In genomic region chr2:73566989-73567605, GRCm38 (mm10) we compare ENCODE assay signal across 7 mouse cellular contexts. TPM values are rescaled to one million over a fixed set of nuclear protein-coding genes. Genes with fewer than 3 reads are reported as not detected.
DNase-seq lines count a peak whose midpoint lies in the region; ATAC-seq and TF ChIP-seq lines count a peak whose summit lies in the region.

No protein-coding gene starts in this region.

- ATAC-seq in liver, embryonic 16.5 days (ENCODE audit: low read depth) = no peak
- ATAC-seq in neural tube, embryonic 15.5 days (ENCODE audit: low FRiP score) = peak; percentile 33; the same call in 1 of the 2 replicates

- TF ChIP-seq EP300 in heart, adult 2 months (IDR thresholded peaks at IDR 0.05; ENCODE audit: insufficient read depth, low read depth, low read length) = peak; percentile 53; the same call in 1 of the 2 replicates

- TF ChIP-seq POLR2A in heart, adult 2 months (IDR thresholded peaks at IDR 0.05; ENCODE audit: insufficient read depth, low read depth, low read length) = no peak
- TF ChIP-seq POLR2A in kidney, adult 2 months (IDR thresholded peaks at IDR 0.05; ENCODE audit: low read depth, low read length) = no peak

- intact Hi-C loops in heart, adult 2 months (cut with DNase I) = no loop called here

- no peaks in the 10 kb centered on the region for H3K9me3 ChIP-seq in liver, embryonic 16.5 days (replicated peaks; ENCODE audit: control insufficient read depth, low read length)
- no peaks in the 10 kb centered on the region for H3K9me3 ChIP-seq in neural tube, embryonic 15.5 days (replicated peaks)

- DNase-seq in B cell, adult 2 months = peak; percentile 70 to 74
- peak; percentile 73 for DNase-seq in ES-CJ7 (ENCODE audit: low read depth, low spot score)
- peak; percentile 36 to 61 for DNase-seq in cerebellum, postnatal 36 days
- peak in 1 of 2 experiments; percentile 51 for DNase-seq in heart, adult 2 months
- peak; percentile 81 for DNase-seq in kidney, adult 2 months

- H3K4me2 ChIP-seq in liver, embryonic 16.5 days (ENCODE audit: low read depth, low read length) = peak overlapping the region; percentile 38; the same call in 1 of the 2 replicates
- H3K4me2 ChIP-seq in neural tube, embryonic 15.5 days = peak overlapping the region; percentile 46

- no peak; the same call in none of the 2 replicates for TF ChIP-seq CTCF in heart, adult 2 months (IDR thresholded peaks at IDR 0.05)
- peak; percentile 87 for TF ChIP-seq CTCF in kidney, adult 2 months (conservative IDR thresholded peaks at IDR 0.05; ENCODE audit: insufficient read depth, insufficient read length, low read depth, low read length)

- H3K79me2 ChIP-seq in heart, adult 2 months (replicated peaks; ENCODE audit: control insufficient read depth, insufficient read depth, low read length) = no peaks in the 10 kb centered on the region

- H3K9ac ChIP-seq in heart, adult 2 months (ENCODE audit: low read depth, low read length) = no peak overlapping the region
- no peak overlapping the region for H3K9ac ChIP-seq in liver, embryonic 16.5 days (ENCODE audit: low read depth, low read length)
- H3K9ac ChIP-seq in neural tube, embryonic 15.5 days (replicated peaks) = no peak overlapping the region

- no peaks in the 10 kb centered on the region for H3K36me3 ChIP-seq in heart, adult 2 months (ENCODE audit: control insufficient read depth, insufficient read depth, low read length)
- H3K36me3 ChIP-seq in kidney, adult 2 months (ENCODE audit: control insufficient read depth, insufficient read depth, low read length) = no peaks in the 10 kb centered on the region
- H3K36me3 ChIP-seq in liver, embryonic 16.5 days (ENCODE audit: control insufficient read depth, insufficient read depth) = no peaks in the 10 kb centered on the region
- H3K36me3 ChIP-seq in neural tube, embryonic 15.5 days = no peaks in the 10 kb centered on the region

- no peaks in the 10 kb centered on the region for H3K4me1 ChIP-seq in heart, adult 2 months (ENCODE audit: control insufficient read depth, insufficient read depth, low read length)
- H3K4me1 ChIP-seq in kidney, adult 2 months (ENCODE audit: control insufficient read depth, insufficient read depth, low read length) = no peaks in the 10 kb centered on the region
- no peaks in the 10 kb centered on the region for H3K4me1 ChIP-seq in liver, embryonic 16.5 days (ENCODE audit: control insufficient read depth, low read depth, low read length)
- peaks cover 5% of the 10 kb centered on the region; the same call in 1 of the 2 replicates for H3K4me1 ChIP-seq in neural tube, embryonic 15.5 days

- peak overlapping the region; percentile 42 for H3K4me3 ChIP-seq in heart, adult 2 months
- no peak overlapping the region for H3K4me3 ChIP-seq in kidney, adult 2 months (ENCODE audit: insufficient read depth, low read depth, low read length)
- H3K4me3 ChIP-seq in liver, embryonic 16.5 days (ENCODE audit: low read depth, low read length) = 0 out of 2 replicates have a peak overlapping the region, but pooled peaks have one; percentile 25
- H3K4me3 ChIP-seq in neural tube, embryonic 15.5 days (replicated peaks) = 0 out of 2 replicates have a peak overlapping the region, but pooled peaks have one; percentile 6

- H3K27me3 ChIP-seq in heart, adult 2 months (ENCODE audit: control insufficient read depth, insufficient read depth, low read length) = no peaks in the 10 kb centered on the region
- H3K27me3 ChIP-seq in kidney, adult 2 months (replicated peaks; ENCODE audit: control insufficient read depth, insufficient read depth, low read length) = no peaks in the 10 kb centered on the region
- H3K27me3 ChIP-seq in liver, embryonic 16.5 days (ENCODE audit: control insufficient read depth, insufficient read depth, low read depth, low read length) = no peaks in the 10 kb centered on the region
- 0 out of 2 replicates have a peak, but pooled peaks cover 2% of the 10 kb centered on the region for H3K27me3 ChIP-seq in neural tube, embryonic 15.5 days (replicated peaks)

- whole genome bisulfite sequencing in heart, adult 2 months = 14% methylated on average over 8 of the region's 8 CpGs
- WGBS in kidney, adult 2 months = 15% methylated on average over 8 of the region's 8 CpGs
- WGBS in liver, embryonic 16.5 days (ENCODE audit: insufficient replicate concordance) = 13% methylated on average over 8 of the region's 8 CpGs
- 27% methylated on average over 8 of the region's 8 CpGs for WGBS in neural tube, embryonic 15.5 days

- H3K27ac ChIP-seq in heart, adult 2 months = no peak overlapping the region
- H3K27ac ChIP-seq in kidney, adult 2 months (ENCODE audit: insufficient read depth, low read depth, low read length) = no peak overlapping the region
- H3K27ac ChIP-seq in liver, embryonic 16.5 days (ENCODE audit: low read length) = no peak overlapping the region
- H3K27ac ChIP-seq in neural tube, embryonic 15.5 days (replicated peaks) = no peak overlapping the region

RNA-seq across cellular contexts. Expression of gene Chrna1, which starts 13.0 kb away (rescaled TPM):
- not detected for total RNA-seq in heart, adult 2 months (2021)
- polyA plus RNA-seq in heart, adult 2 months (2012; rRNA removed) = 0.04 TPM in 1 of 2 replicates, not detected in the other
- not detected in 2 replicates for polyA plus RNA-seq in kidney, adult 2 months (2012; rRNA removed)
- 0.20 and 0.26 TPM in 2 replicates for polyA plus RNA-seq in liver, embryonic 16.5 days (2015; fragmentation: Nextera tagmentation; extraction: Ambion mirVana)
- 0.73 and 0.78 TPM in 2 replicates for polyA plus RNA-seq in neural tube, embryonic 15.5 days (2015; fragmentation: Nextera tagmentation; extraction: Ambion mirVana)

RNA-seq across cellular contexts. Expression of gene Wipf1, which starts 37.6 kb away (rescaled TPM):
- total RNA-seq in heart, adult 2 months (2021) = 10 to 100 TPM; 12.9 to 17.0 TPM
- polyA plus RNA-seq in heart, adult 2 months (2012; rRNA removed) = 6.0 and 6.6 TPM in 2 replicates
- 4.8 and 8.0 TPM in 2 replicates for polyA plus RNA-seq in kidney, adult 2 months (2012; rRNA removed)
- polyA plus RNA-seq in liver, embryonic 16.5 days (2015; fragmentation: Nextera tagmentation; extraction: Ambion mirVana) = 3.2 and 4.1 TPM in 2 replicates
- polyA plus RNA-seq in neural tube, embryonic 15.5 days (2015; fragmentation: Nextera tagmentation; extraction: Ambion mirVana) = 2.4 and 4.8 TPM in 2 replicates
